Mouse (Mus musculus): ENCODE results near the gene Chac1. TPM values are rescaled to one million over a fixed set of nuclear protein-coding genes. Genes with fewer than 3 reads are reported as not detected.

Chac1 gene
- total and polyA plus RNA-seq, 2 experiments from 2014 or later = 9.1 to 20.4 TPM

GRCm38 (mm10) chr2:119377286-119377685 lies 26.3 kb downstream of the Chac1 start:
- no peak overlapping the region for H3K4me3 ChIP-seq (ENCODE audit: low read depth, low read length)
- no peak overlapping the region for H3K27ac ChIP-seq (ENCODE audit: low read depth, low read length)
- ATAC-seq (no peak), DNase-seq (no peak)
- H3K4me2 ChIP-seq (ENCODE audit: low read depth) = no peak overlapping the region
- H3K9me3 ChIP-seq (ENCODE audit: low read length) = no peaks in the 10 kb centered on the region
- H3K9ac ChIP-seq = no peak overlapping the region
- WGBS = 66% methylated on average over 9 of the region's 9 CpGs
- TF ChIP-seq CTCF (IDR thresholded peaks at IDR 0.05; ENCODE audit: low read depth) = no peak
- H3K4me1 ChIP-seq (ENCODE audit: insufficient read depth) = no peaks in the 10 kb centered on the region
- H3K36me3 ChIP-seq (ENCODE audit: insufficient read depth) = peaks cover 85% of the 10 kb centered on the region
- H3K27me3 ChIP-seq (ENCODE audit: insufficient read depth, low read length) = no peaks in the 10 kb centered on the region

- H3K4me1 ChIP-seq (ENCODE audit: insufficient read depth) = no peaks in the 10 kb centered on the region
- H3K9ac ChIP-seq = no peak overlapping the region
- no peaks in the 10 kb centered on the region for H3K27me3 ChIP-seq (ENCODE audit: insufficient read depth, low read length)
- H3K27ac ChIP-seq (ENCODE audit: low read depth, low read length) = no peak overlapping the region
- no peaks in the 10 kb centered on the region for H3K9me3 ChIP-seq (ENCODE audit: low read length)
- H3K36me3 ChIP-seq (ENCODE audit: insufficient read depth) = peaks cover 84% of the 10 kb centered on the region
- WGBS = 32% methylated on average over 3 of the region's 3 CpGs
- DNase-seq = no peak
- H3K4me2 ChIP-seq (ENCODE audit: low read depth) = no peak overlapping the region
- no peak for ATAC-seq
- no peak for TF ChIP-seq CTCF (IDR thresholded peaks at IDR 0.05; ENCODE audit: low read depth)
- H3K4me3 ChIP-seq (ENCODE audit: low read depth, low read length) = no peak overlapping the region
These were observed 26.8 kb downstream of the Chac1 start for GRCm38 (mm10) chr2:119377826-119378225.

GRCm38 (mm10) chr2:119379455-119379854 lies 28.4 kb downstream of the Chac1 start:
- Histone ChIP-seq H3K4me1 (ENCODE audit: insufficient read depth) (no peaks in the 10 kb centered on the region), H3K9me3 (ENCODE audit: low read length) (no peaks in the 10 kb centered on the region), H3K4me3 (ENCODE audit: low read depth, low read length) (no peak overlapping the region), H3K9ac (no peak overlapping the region), H3K27me3 (ENCODE audit: insufficient read depth, low read length) (no peaks in the 10 kb centered on the region), H3K36me3 (ENCODE audit: insufficient read depth) (peaks cover 79% of the 10 kb centered on the region), H3K4me2 (ENCODE audit: low read depth) (no peak overlapping the region), H3K27ac (ENCODE audit: low read depth, low read length) (no peak overlapping the region)
- TF ChIP-seq CTCF (IDR thresholded peaks at IDR 0.05; ENCODE audit: low read depth) = no peak
- DNase-seq (no peak), ATAC-seq (no peak)
- WGBS = 84% methylated on average over 3 of the region's 3 CpGs

- no peak for TF ChIP-seq CTCF (IDR thresholded peaks at IDR 0.05; ENCODE audit: low read depth)
- Histone ChIP-seq H3K4me2 (ENCODE audit: low read depth) (no peak overlapping the region), H3K36me3 (ENCODE audit: insufficient read depth) (peaks cover 19% of the 10 kb centered on the region), H3K9me3 (ENCODE audit: low read length) (no peaks in the 10 kb centered on the region), H3K27me3 (ENCODE audit: insufficient read depth, low read length) (no peaks in the 10 kb centered on the region), H3K9ac (no peak overlapping the region), H3K4me3 (ENCODE audit: low read depth, low read length) (no peak overlapping the region), H3K4me1 (ENCODE audit: insufficient read depth) (no peaks in the 10 kb centered on the region), H3K27ac (ENCODE audit: low read depth, low read length) (no peak overlapping the region)
- 91% methylated on average over 1 of the region's 1 CpGs for WGBS
- no peak for ATAC-seq
- DNase-seq = no peak
These were observed 37.2 kb downstream of the Chac1 start for GRCm38 (mm10) chr2:119388266-119388665.

- Histone ChIP-seq H3K9me3 (ENCODE audit: low read length) (no peaks in the 10 kb centered on the region), H3K4me1 (ENCODE audit: insufficient read depth) (no peaks in the 10 kb centered on the region), H3K36me3 (ENCODE audit: insufficient read depth) (peaks cover 16% of the 10 kb centered on the region), H3K4me2 (ENCODE audit: low read depth) (no peak overlapping the region), H3K4me3 (ENCODE audit: low read depth, low read length) (no peak overlapping the region), H3K9ac (no peak overlapping the region), H3K27me3 (ENCODE audit: insufficient read depth, low read length) (no peaks in the 10 kb centered on the region), H3K27ac (ENCODE audit: low read depth, low read length) (no peak overlapping the region)
- TF ChIP-seq CTCF (IDR thresholded peaks at IDR 0.05; ENCODE audit: low read depth) = no peak
- no peak for DNase-seq
- WGBS = 85% methylated on average over 4 of the region's 4 CpGs
- ATAC-seq = no peak
These were observed 39.0 kb downstream of the Chac1 start for GRCm38 (mm10) chr2:119389992-119390391.

- H3K27ac ChIP-seq (ENCODE audit: low read depth, low read length) = no peak overlapping the region
- 86% methylated on average over 5 of the region's 5 CpGs for WGBS
- DNase-seq = no peak
- TF ChIP-seq CTCF (IDR thresholded peaks at IDR 0.05; ENCODE audit: low read depth) = no peak
- H3K9me3 ChIP-seq (ENCODE audit: low read length) = no peaks in the 10 kb centered on the region
- no peaks in the 10 kb centered on the region for H3K4me1 ChIP-seq (ENCODE audit: insufficient read depth)
- no peaks in the 10 kb centered on the region for H3K27me3 ChIP-seq (ENCODE audit: insufficient read depth, low read length)
- ATAC-seq = no peak
- H3K4me2 ChIP-seq (ENCODE audit: low read depth) = no peak overlapping the region
- no peak overlapping the region for H3K4me3 ChIP-seq (ENCODE audit: low read depth, low read length)
- no peak overlapping the region for H3K9ac ChIP-seq
- H3K36me3 ChIP-seq (ENCODE audit: insufficient read depth) = peaks cover 28% of the 10 kb centered on the region
These were observed 47.2 kb downstream of the Chac1 start for GRCm38 (mm10) chr2:119398252-119398651.

- Histone ChIP-seq H3K4me1 (ENCODE audit: insufficient read depth) (no peaks in the 10 kb centered on the region), H3K36me3 (ENCODE audit: insufficient read depth) (peaks cover 28% of the 10 kb centered on the region), H3K4me3 (ENCODE audit: low read depth, low read length) (no peak overlapping the region), H3K27ac (ENCODE audit: low read depth, low read length) (no peak overlapping the region), H3K4me2 (ENCODE audit: low read depth) (no peak overlapping the region), H3K9ac (no peak overlapping the region), H3K9me3 (ENCODE audit: low read length) (no peaks in the 10 kb centered on the region), H3K27me3 (ENCODE audit: insufficient read depth, low read length) (no peaks in the 10 kb centered on the region)
- ATAC-seq = no peak
- TF ChIP-seq CTCF (IDR thresholded peaks at IDR 0.05; ENCODE audit: low read depth) = no peak
- no peak for DNase-seq
- WGBS = 90% methylated on average over 1 of the region's 1 CpGs
These were observed 47.6 kb downstream of the Chac1 start for GRCm38 (mm10) chr2:119398665-119399064.

- ATAC-seq (no peak), DNase-seq (no peak)
- no peak for TF ChIP-seq CTCF (IDR thresholded peaks at IDR 0.05; ENCODE audit: low read depth)
- H3K4me1 ChIP-seq (ENCODE audit: insufficient read depth) = no peaks in the 10 kb centered on the region
- peaks cover 28% of the 10 kb centered on the region for H3K36me3 ChIP-seq (ENCODE audit: insufficient read depth)
- H3K9me3 ChIP-seq (ENCODE audit: low read length) = no peaks in the 10 kb centered on the region
- H3K9ac ChIP-seq = no peak overlapping the region
- H3K27ac ChIP-seq (ENCODE audit: low read depth, low read length) = no peak overlapping the region
- no peak overlapping the region for H3K4me2 ChIP-seq (ENCODE audit: low read depth)
- H3K4me3 ChIP-seq (ENCODE audit: low read depth, low read length) = no peak overlapping the region
- H3K27me3 ChIP-seq (ENCODE audit: insufficient read depth, low read length) = no peaks in the 10 kb centered on the region
These were observed 48.3 kb downstream of the Chac1 start for GRCm38 (mm10) chr2:119399313-119399712.

Other genes with a start within 250 kb of the Chac1 start
- gene Rad51, start 238.4 kb upstream of the Chac1 start, total RNA-seq (2014; rRNA removed) = 1.2 and 1.4 TPM in 2 replicates
- gene Rad51, start 238.4 kb upstream of the Chac1 start, polyA plus RNA-seq (2015; fragmentation: Nextera tagmentation; extraction: Ambion mirVana) = 6.3 and 8.4 TPM in 2 replicates
- gene Rmdn3, start 194.2 kb upstream of the Chac1 start, total RNA-seq (2014; rRNA removed) = 45.8 and 57.3 TPM in 2 replicates
- 36.4 and 39.5 TPM in 2 replicates for gene Rmdn3, start 194.2 kb upstream of the Chac1 start, polyA plus RNA-seq (2015; fragmentation: Nextera tagmentation; extraction: Ambion mirVana)
- gene Gchfr, start 183.5 kb upstream of the Chac1 start, total RNA-seq (2014; rRNA removed) = 0.38 TPM in 1 of 2 replicates, not detected in the other
- gene Gchfr, start 183.5 kb upstream of the Chac1 start, polyA plus RNA-seq (2015; fragmentation: Nextera tagmentation; extraction: Ambion mirVana) = 1.5 and 1.9 TPM in 2 replicates
- gene Gm14137, start 176.7 kb upstream of the Chac1 start, total RNA-seq (2014; rRNA removed) = 0.08 TPM in 1 of 2 replicates, not detected in the other
- 0.09 and 0.28 TPM in 2 replicates for gene Gm14137, start 176.7 kb upstream of the Chac1 start, polyA plus RNA-seq (2015; fragmentation: Nextera tagmentation; extraction: Ambion mirVana)
- 37.4 and 38.6 TPM in 2 replicates for gene Zfyve19, start 142.6 kb upstream of the Chac1 start, total RNA-seq (2014; rRNA removed)
- 58.3 and 62.5 TPM in 2 replicates for gene Zfyve19, start 142.6 kb upstream of the Chac1 start, polyA plus RNA-seq (2015; fragmentation: Nextera tagmentation; extraction: Ambion mirVana)
- gene Dnajc17, start 142.4 kb upstream of the Chac1 start, total RNA-seq (2014; rRNA removed) = 30.6 and 41.9 TPM in 2 replicates
- 25.2 and 27.0 TPM in 2 replicates for gene Dnajc17, start 142.4 kb upstream of the Chac1 start, polyA plus RNA-seq (2015; fragmentation: Nextera tagmentation; extraction: Ambion mirVana)
- gene Ppp1r14d, start 121.3 kb upstream of the Chac1 start, total RNA-seq (2014; rRNA removed) = not detected in 2 replicates
- gene Ppp1r14d, start 121.3 kb upstream of the Chac1 start, polyA plus RNA-seq (2015; fragmentation: Nextera tagmentation; extraction: Ambion mirVana) = not detected in 2 replicates
- gene Spint1, start 113.9 kb upstream of the Chac1 start, total RNA-seq (2014; rRNA removed) = 1.6 and 1.8 TPM in 2 replicates
- 0.52 and 1.1 TPM in 2 replicates for gene Spint1, start 113.9 kb upstream of the Chac1 start, polyA plus RNA-seq (2015; fragmentation: Nextera tagmentation; extraction: Ambion mirVana)
- gene Rhov, start 80.0 kb upstream of the Chac1 start, total RNA-seq (2014; rRNA removed) = 20.5 and 27.8 TPM in 2 replicates
- 22.9 and 29.3 TPM in 2 replicates for gene Rhov, start 80.0 kb upstream of the Chac1 start, polyA plus RNA-seq (2015; fragmentation: Nextera tagmentation; extraction: Ambion mirVana)
- gene Vps18, start 62.5 kb upstream of the Chac1 start, total RNA-seq (2014; rRNA removed) = 22.5 and 26.7 TPM in 2 replicates
- 17.5 and 22.3 TPM in 2 replicates for gene Vps18, start 62.5 kb upstream of the Chac1 start, polyA plus RNA-seq (2015; fragmentation: Nextera tagmentation; extraction: Ambion mirVana)
- gene Dll4, start 25.4 kb upstream of the Chac1 start, total RNA-seq (2014; rRNA removed) = 2.8 and 3.7 TPM in 2 replicates
- gene Dll4, start 25.4 kb upstream of the Chac1 start, polyA plus RNA-seq (2015; fragmentation: Nextera tagmentation; extraction: Ambion mirVana) = 2.3 and 2.4 TPM in 2 replicates
- gene Ino80, start 126.5 kb downstream of the Chac1 start, total RNA-seq (2014; rRNA removed) = 11.2 and 16.3 TPM in 2 replicates
- gene Ino80, start 126.5 kb downstream of the Chac1 start, polyA plus RNA-seq (2015; fragmentation: Nextera tagmentation; extraction: Ambion mirVana) = 1.4 and 2.2 TPM in 2 replicates
- gene Exd1, start 196.4 kb downstream of the Chac1 start, total RNA-seq (2014; rRNA removed) = 0.77 and 0.81 TPM in 2 replicates
- gene Exd1, start 196.4 kb downstream of the Chac1 start, polyA plus RNA-seq (2015; fragmentation: Nextera tagmentation; extraction: Ambion mirVana) = 0.42 and 0.73 TPM in 2 replicates
- gene Chp1, start 196.5 kb downstream of the Chac1 start, total RNA-seq (2014; rRNA removed) = 53.9 and 69.8 TPM in 2 replicates
- gene Chp1, start 196.5 kb downstream of the Chac1 start, polyA plus RNA-seq (2015; fragmentation: Nextera tagmentation; extraction: Ambion mirVana) = 52.3 and 58.9 TPM in 2 replicates